Mouse (Mus musculus): ENCODE data around the gene Samhd1.

GRCm38 (mm10) chr2:157064978-157065878 is 69.8 kb downstream of the Samhd1 start:
- TF ChIP-seq POLR2A (IDR thresholded peaks at IDR 0.05; ENCODE audit: borderline replicate concordance, low read depth, low read length) (no peak), CTCF (IDR thresholded peaks at IDR 0.05; ENCODE audit: low read depth, low read length) (no peak)

Measured in bone marrow macrophage, adult 2 months (primary cell).